8 mouse cellular contexts compared by ENCODE assay signal in the genomic region with DNA sequence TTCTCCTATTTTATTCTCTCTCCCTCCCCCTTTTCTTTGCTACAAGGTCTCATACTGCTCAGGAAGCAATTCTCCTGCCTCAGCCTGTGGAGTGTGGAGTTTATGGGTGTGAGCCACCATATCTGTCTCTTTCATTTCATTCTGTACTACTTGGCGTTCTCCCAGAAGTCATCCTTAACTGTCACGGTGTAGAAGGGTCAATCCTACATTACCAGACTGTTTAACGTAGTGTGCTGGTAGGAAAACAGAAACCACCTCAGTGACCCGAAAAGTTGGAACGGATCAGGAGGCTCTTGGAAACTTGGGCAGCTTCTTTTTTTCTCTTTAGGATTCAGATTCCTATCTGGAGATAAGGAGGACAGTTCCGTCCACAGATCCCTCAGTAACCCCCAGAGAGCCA. TPM values are rescaled to one million over a fixed set of nuclear protein-coding genes. Genes with fewer than 3 reads are reported as not detected.
DNase-seq lines count a peak whose midpoint lies in the region; ATAC-seq and TF ChIP-seq lines count a peak whose summit lies in the region.

No protein-coding gene starts in this region.

- DNase-seq in layer of hippocampus, adult 2 months (ENCODE audit: low spot score in 2 of 2), result no peak
- DNase-seq in layer of hippocampus, postnatal 14 days (ENCODE audit: low spot score in 2 of 2), result no peak
- DNase-seq in ovary, postnatal 14 days (ENCODE audit: low spot score), result no peak
- no peak for DNase-seq in adrenal gland, adult 18-20 months (ENCODE audit: low spot score in 2 of 2)
- no peak for DNase-seq in adrenal gland, adult 8-10 months

- 13% methylated on average over 6 of the region's 6 CpGs for WGBS in embryonic facial prominence, embryonic 12.5 days
- WGBS in intestine, embryonic 15.5 days, result 17% methylated on average over 6 of the region's 6 CpGs
- 9% methylated on average over 6 of the region's 6 CpGs for WGBS in midbrain, embryonic 15.5 days

- H3K4me1 ChIP-seq in embryonic facial prominence, embryonic 12.5 days, result peaks cover 27% of the 10 kb centered on the region
- peaks cover 4% of the 10 kb centered on the region for H3K4me1 ChIP-seq in intestine, embryonic 15.5 days (replicated peaks)
- H3K4me1 ChIP-seq in midbrain, embryonic 15.5 days, result peaks cover 19% of the 10 kb centered on the region

- peak overlapping the region; percentile 75 for H3K4me2 ChIP-seq in embryonic facial prominence, embryonic 12.5 days (replicated peaks)
- peak overlapping the region; percentile 74 for H3K4me2 ChIP-seq in intestine, embryonic 15.5 days (replicated peaks)
- peak overlapping the region; percentile 71 for H3K4me2 ChIP-seq in midbrain, embryonic 15.5 days

- peak overlapping the region; percentile 64 for H3K4me3 ChIP-seq in layer of hippocampus, adult 2 months
- peak overlapping the region; percentile 92 for H3K4me3 ChIP-seq in embryonic facial prominence, embryonic 12.5 days
- H3K4me3 ChIP-seq in intestine, embryonic 15.5 days (replicated peaks), result peak overlapping the region; percentile 95
- H3K4me3 ChIP-seq in midbrain, embryonic 15.5 days, result peak overlapping the region; percentile 75

- no peak for TF ChIP-seq CTCF in layer of hippocampus, adult 2 months (conservative IDR thresholded peaks at IDR 0.05)

- H3K27me3 ChIP-seq in embryonic facial prominence, embryonic 12.5 days, result no peaks in the 10 kb centered on the region
- no peaks in the 10 kb centered on the region for H3K27me3 ChIP-seq in intestine, embryonic 15.5 days (replicated peaks)
- H3K27me3 ChIP-seq in midbrain, embryonic 15.5 days (replicated peaks), result no peaks in the 10 kb centered on the region

- no peaks in the 10 kb centered on the region for H3K36me3 ChIP-seq in embryonic facial prominence, embryonic 12.5 days
- no peaks in the 10 kb centered on the region for H3K36me3 ChIP-seq in intestine, embryonic 15.5 days
- H3K36me3 ChIP-seq in midbrain, embryonic 15.5 days (replicated peaks), result no peaks in the 10 kb centered on the region

- H3K9me3 ChIP-seq in embryonic facial prominence, embryonic 12.5 days, result no peaks in the 10 kb centered on the region
- no peaks in the 10 kb centered on the region for H3K9me3 ChIP-seq in intestine, embryonic 15.5 days
- H3K9me3 ChIP-seq in midbrain, embryonic 15.5 days, result no peaks in the 10 kb centered on the region

- ATAC-seq in embryonic facial prominence, embryonic 12.5 days (ENCODE audit: insufficient number of reproducible peaks, insufficient read depth, low FRiP score, low TSS enrichment), result no peak
- no peak; the same call in 1 of the 2 replicates for ATAC-seq in intestine, embryonic 15.5 days
- peak; percentile 0; the same call in 1 of the 2 replicates for ATAC-seq in midbrain, embryonic 15.5 days (replicated peaks)

- H3K27ac ChIP-seq in layer of hippocampus, adult 2 months, result peak overlapping the region; percentile 98
- H3K27ac ChIP-seq in embryonic facial prominence, embryonic 12.5 days, result no peak overlapping the region; the same call in 1 of the 2 replicates
- H3K27ac ChIP-seq in intestine, embryonic 15.5 days, result peak overlapping the region; percentile 98
- peak overlapping the region; percentile 99 for H3K27ac ChIP-seq in midbrain, embryonic 15.5 days

- peak overlapping the region; percentile 99 for H3K9ac ChIP-seq in embryonic facial prominence, embryonic 12.5 days
- H3K9ac ChIP-seq in intestine, embryonic 15.5 days, result peak overlapping the region; percentile 92
- peak overlapping the region; percentile 98 for H3K9ac ChIP-seq in midbrain, embryonic 15.5 days

RNA-seq across cellular contexts. Expression of gene Gnaq, which starts 0.8 kb away (rescaled TPM):
- total RNA-seq in layer of hippocampus, adult 2 months (2021), result 100 to 1,000 TPM; 204 to 207 TPM
- total RNA-seq in layer of hippocampus, postnatal 14 days (2021), result 100 to 1,000 TPM; 206 TPM
- 28.7 and 28.9 TPM in 2 replicates for polyA plus RNA-seq in embryonic facial prominence, embryonic 12.5 days (2016; fragmentation: Nextera tagmentation; extraction: Ambion mirVana)
- 28.1 and 28.3 TPM in 2 replicates for polyA plus RNA-seq in intestine, embryonic 15.5 days (2015; fragmentation: Nextera tagmentation; extraction: Ambion mirVana)
- 105 and 109 TPM in 2 replicates for polyA plus RNA-seq in midbrain, embryonic 15.5 days (2015; fragmentation: Nextera tagmentation; extraction: Ambion mirVana)
- 10 to 100 TPM; 47.2 to 53.6 TPM for total RNA-seq in adrenal gland, adult 18-20 months (2021)
- total RNA-seq in adrenal gland, adult 8-10 months (2022), result 10 to 100 TPM; 50.3 to 63.4 (median 58.1) TPM
